Comparison of ENCODE assay signal across 25 mouse cellular contexts in genomic region chr15:25282346-25282745, GRCm38 (mm10).
DNase-seq lines count a peak whose midpoint lies in the region; ATAC-seq lines count a peak whose summit lies in the region.
"Had no signal": no experiment of that assay in that cellular context is flagged by ENCODE, and none has a peak within 500 bp of the region (broad histone marks: within the 10 kb centered on the region; RNA-seq: fewer than 3 reads in every experiment).

No protein-coding gene starts in this region.

- H3K27ac ChIP-seq in brown adipose tissue, adult 24 weeks (replicated peaks; ENCODE audit: low read depth, low read length): peak overlapping the region; percentile 19; the same call in 1 of the 2 replicates
- no peak overlapping the region for H3K27ac ChIP-seq in forebrain, embryonic 14.5 days (ENCODE audit: low read depth, low read length)
- H3K27ac ChIP-seq: forebrain, embryonic 10.5 days; heart, embryonic 10.5 days; hindbrain, embryonic 10.5 days; intestine, embryonic 15.5 days; limb, embryonic 10.5 days; liver, embryonic 15.5 days; lung, embryonic 15.5 days; midbrain, embryonic 12.5 days had no signal

- H3K4me3 ChIP-seq in brown adipose tissue, adult 24 weeks (ENCODE audit: insufficient read depth, low read depth, low read length): no peak overlapping the region
- no peak overlapping the region for H3K4me3 ChIP-seq in forebrain, embryonic 14.5 days (ENCODE audit: low read depth, low read length)
- H3K4me3 ChIP-seq: forebrain, embryonic 10.5 days; heart, embryonic 10.5 days; hindbrain, embryonic 10.5 days; intestine, embryonic 15.5 days; limb, embryonic 10.5 days; liver, embryonic 15.5 days; lung, embryonic 15.5 days; midbrain, embryonic 12.5 days had no signal

- no peak overlapping the region for H3K9ac ChIP-seq in forebrain, embryonic 14.5 days (ENCODE audit: low read length)
- H3K9ac ChIP-seq: intestine, embryonic 15.5 days; liver, embryonic 15.5 days; lung, embryonic 15.5 days; midbrain, embryonic 12.5 days had no signal

- 89% methylated on average over 9 of the region's 9 CpGs for WGBS in forebrain, embryonic 14.5 days

- no peaks in the 10 kb centered on the region for H3K27me3 ChIP-seq in forebrain, embryonic 14.5 days (replicated peaks; ENCODE audit: control insufficient read depth, insufficient read depth, low read length)
- H3K27me3 ChIP-seq: intestine, embryonic 15.5 days; liver, embryonic 15.5 days; lung, embryonic 15.5 days; midbrain, embryonic 12.5 days; Patski had no signal

- no peaks in the 10 kb centered on the region for H3K9me3 ChIP-seq in forebrain, embryonic 14.5 days (replicated peaks; ENCODE audit: control insufficient read depth, low read length)
- H3K9me3 ChIP-seq: forebrain, embryonic 10.5 days; heart, embryonic 10.5 days; hindbrain, embryonic 10.5 days; intestine, embryonic 15.5 days; limb, embryonic 10.5 days; liver, embryonic 15.5 days; lung, embryonic 15.5 days; midbrain, embryonic 12.5 days had no signal

- DNase-seq in layer of hippocampus, adult 9-11 months: peak; percentile 30
- no peak for DNase-seq in layer of hippocampus, postnatal 25 days (ENCODE audit: extremely low spot score in 1 of 2, low spot score in 1 of 2)
- DNase-seq in A20 (ENCODE audit: low read depth, low spot score): peak; percentile 52
- DNase-seq in adipocyte (ENCODE audit: low spot score): no peak
- no peak for DNase-seq in forebrain, embryonic 14.5 days (ENCODE audit: low spot score)
- DNase-seq: adrenal gland, adult 8-10 months; cerebellum, adult 11 months; cerebellum, adult 9-11 months; kidney, adult 8-10 months; kidney, postnatal 10 days; liver; thymus, adult 18-20 months had no signal

- no peaks in the 10 kb centered on the region for H3K4me1 ChIP-seq in brown adipose tissue, adult 24 weeks (ENCODE audit: control insufficient read depth, insufficient read depth, insufficient read length, low read length)
- peaks cover 24% of the 10 kb centered on the region for H3K4me1 ChIP-seq in forebrain, embryonic 14.5 days (ENCODE audit: control insufficient read depth, insufficient read depth, low read length)
- H3K4me1 ChIP-seq: heart, embryonic 10.5 days; intestine, embryonic 15.5 days; liver, embryonic 15.5 days; lung, embryonic 15.5 days had no signal

- no peaks in the 10 kb centered on the region for H3K36me3 ChIP-seq in forebrain, embryonic 14.5 days (ENCODE audit: control insufficient read depth, insufficient read depth, low read length)
- H3K36me3 ChIP-seq: forebrain, embryonic 10.5 days; G1E; heart, embryonic 10.5 days; hindbrain, embryonic 10.5 days; intestine, embryonic 15.5 days; limb, embryonic 10.5 days; liver, embryonic 15.5 days; lung, embryonic 15.5 days; midbrain, embryonic 12.5 days had no signal

- no peak overlapping the region for H3K4me2 ChIP-seq in forebrain, embryonic 14.5 days (ENCODE audit: low read length)
- H3K4me2 ChIP-seq: intestine, embryonic 15.5 days; liver, embryonic 15.5 days; lung, embryonic 15.5 days; midbrain, embryonic 12.5 days had no signal

- peak; percentile 85 for ATAC-seq in megakaryocyte progenitor cell, adult 5-6 weeks (replicated peaks; ENCODE audit: poor library complexity)
- ATAC-seq in forebrain, embryonic 14.5 days: no peak
- ATAC-seq: hindbrain, embryonic 16.5 days; intestine, embryonic 15.5 days; Patski had no signal

Comparison
In these comparisons a context has a peak if more than half of its experiments do, and no peak if none do; other contexts are left out.
1. DNase-seq: peak in layer of hippocampus, adult 9-11 months (single experiment) and A20 (single experiment); none in layer of hippocampus, postnatal 25 days (0 of 2), adipocyte (single experiment) and forebrain, embryonic 14.5 days (single experiment).